Mouse (Mus musculus) activated CD4-positive, CD25-positive, alpha-beta regulatory T cell, adult 4 months (primary cell): ENCODE measurements around the gene Ggps1. TPM values are rescaled to one million over a fixed set of nuclear protein-coding genes. Genes with fewer than 3 reads are reported as not detected.

Experiments
- ATAC-seq: one replicate; pipeline ENCODE4 v1.8.0; 2017
- polyA plus RNA-seq, 2 experiments: library from polyadenylated mRNA; unstranded; fragments of 100-300 nt; shearing (Covaris generic); gene quantifications; one replicate each; pipeline ENCODE4 v1.2.1; 2017

Ggps1 gene
- polyA plus RNA-seq = 100 to 1,000 TPM in 1 of 2 experiments, 10 to 100 TPM in 1; 91.7 to 103 TPM

DNA sequence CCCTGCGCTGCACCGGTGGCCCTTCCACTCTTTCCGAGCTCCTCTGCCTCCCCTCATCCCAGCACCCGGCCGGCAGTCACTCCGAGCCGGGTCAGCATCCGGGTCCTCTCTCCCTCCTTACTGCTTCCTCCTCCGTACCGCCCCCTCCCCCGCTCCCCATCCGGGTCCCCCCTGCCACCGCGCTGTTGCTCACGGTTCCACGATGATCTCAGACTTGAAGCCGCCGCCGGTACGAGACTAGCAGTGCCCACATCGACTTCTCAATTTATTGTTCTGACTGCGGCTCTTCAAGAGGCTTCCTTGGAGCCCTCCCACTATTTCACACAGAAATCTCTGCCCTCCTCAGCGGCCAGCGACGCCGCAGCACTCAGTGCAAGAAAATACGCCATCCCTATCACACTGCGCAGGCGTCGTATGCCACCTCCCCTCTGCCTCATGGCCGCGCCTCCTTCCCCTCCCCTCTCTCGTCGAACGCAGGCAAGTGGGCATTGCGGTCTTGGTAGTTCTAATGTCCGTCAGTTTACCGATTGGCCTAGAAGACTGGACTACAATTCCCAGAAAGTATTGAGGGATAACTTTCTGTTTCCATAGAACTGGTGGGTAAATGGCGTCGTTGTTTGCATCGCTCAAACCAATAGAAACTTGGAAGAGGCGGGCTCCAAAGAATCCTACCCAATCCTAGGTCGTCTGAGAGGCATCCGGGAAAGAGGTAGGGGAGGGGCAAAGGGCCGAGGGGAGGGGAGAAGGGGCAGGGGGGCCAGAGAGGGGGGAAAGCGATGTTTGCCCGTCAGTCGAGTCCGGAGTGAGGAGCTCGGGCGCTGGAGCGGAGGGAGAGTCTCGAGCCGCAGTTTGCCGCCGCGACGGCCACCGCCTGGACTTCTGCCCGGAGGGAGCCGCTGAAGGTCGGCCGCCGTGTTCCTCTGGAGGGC, at the start of gene Ggps1, which contains the start of gene Arid4b:
Ggps1 (minus strand) TSS at position 476 of the 929 bp plus-strand sequence.
Arid4b (plus strand) TSS at position 220 of the 929 bp plus-strand sequence.
- ATAC-seq = peak; percentile 80

DNA sequence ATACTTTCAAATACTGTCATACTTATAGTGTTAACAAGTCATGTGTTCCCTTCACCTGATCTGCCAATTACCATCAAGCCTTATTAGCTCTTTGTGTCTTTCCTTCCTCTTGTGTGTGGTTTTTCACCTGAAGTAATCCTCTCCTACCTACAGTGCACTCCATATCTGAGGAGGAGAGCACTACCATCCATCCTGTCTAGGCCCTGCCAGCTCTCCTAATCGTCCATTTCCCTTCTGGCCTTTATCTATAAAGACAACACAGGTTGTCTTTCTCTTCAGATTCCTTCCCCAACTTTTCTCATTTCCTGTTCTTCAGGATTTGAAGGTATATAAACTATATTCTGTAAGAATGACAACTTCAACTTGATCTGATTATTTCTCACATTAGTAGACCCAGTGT, 47.9 kb upstream of the Ggps1 start:
- no peak for ATAC-seq

DNA sequence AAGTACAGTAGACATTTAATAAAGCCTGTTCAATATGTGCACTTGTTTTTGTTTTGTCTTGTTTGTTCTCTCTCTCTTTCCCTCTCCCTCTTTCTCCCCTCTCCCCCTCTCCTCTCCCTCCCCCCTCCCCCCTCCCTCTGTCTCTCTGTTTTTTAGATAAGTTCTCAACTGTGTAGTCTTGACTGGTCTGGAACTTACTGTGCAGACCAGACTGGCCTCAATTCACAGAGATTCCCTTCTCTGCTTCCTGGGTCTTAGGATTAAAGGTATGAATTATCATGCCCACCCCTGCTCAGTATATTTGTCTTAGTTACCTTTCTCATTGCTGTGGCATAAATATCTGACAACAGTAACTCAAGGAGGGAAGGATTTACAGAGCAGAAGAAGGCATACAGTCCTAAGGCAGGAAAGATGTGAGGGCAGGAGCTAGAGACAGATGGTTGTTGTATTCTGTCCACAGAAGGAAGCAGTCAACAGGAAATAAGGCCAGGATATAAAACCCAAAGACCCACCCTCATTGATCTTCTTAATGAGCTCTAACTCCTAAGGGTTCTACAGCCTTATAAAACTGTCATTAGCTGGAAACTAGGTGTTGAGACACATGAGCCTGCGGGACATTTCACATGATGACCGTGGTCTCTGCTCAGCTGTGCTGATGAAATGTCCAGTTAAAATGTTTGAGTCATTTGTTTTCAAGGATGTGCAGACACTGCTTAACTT, 47.0 kb upstream of the Ggps1 start:
- no peak for ATAC-seq

DNA sequence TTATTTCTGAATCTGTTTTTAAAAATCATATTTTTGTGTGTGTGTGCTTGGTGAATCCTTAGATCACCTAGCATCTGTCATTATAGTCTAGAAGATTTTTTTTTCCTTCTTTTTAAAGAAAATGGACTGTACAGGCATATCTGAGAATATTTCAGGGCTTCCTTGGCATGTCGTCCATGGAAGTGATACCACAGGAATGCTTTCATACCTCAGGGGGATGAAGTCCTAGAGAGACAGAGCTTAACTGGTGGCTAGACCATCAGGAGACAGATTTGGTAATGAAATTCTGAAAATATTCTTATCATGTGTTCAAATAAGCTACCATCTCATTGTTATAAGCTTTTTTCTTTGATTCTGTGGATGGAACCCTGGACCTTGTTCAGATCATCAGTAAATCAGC, 39.7 kb upstream of the Ggps1 start:
- ATAC-seq = no peak

GRCm38 (mm10) chr13:14088669-14089068, 25.4 kb upstream of the Ggps1 start:
- ATAC-seq = no peak

DNA sequence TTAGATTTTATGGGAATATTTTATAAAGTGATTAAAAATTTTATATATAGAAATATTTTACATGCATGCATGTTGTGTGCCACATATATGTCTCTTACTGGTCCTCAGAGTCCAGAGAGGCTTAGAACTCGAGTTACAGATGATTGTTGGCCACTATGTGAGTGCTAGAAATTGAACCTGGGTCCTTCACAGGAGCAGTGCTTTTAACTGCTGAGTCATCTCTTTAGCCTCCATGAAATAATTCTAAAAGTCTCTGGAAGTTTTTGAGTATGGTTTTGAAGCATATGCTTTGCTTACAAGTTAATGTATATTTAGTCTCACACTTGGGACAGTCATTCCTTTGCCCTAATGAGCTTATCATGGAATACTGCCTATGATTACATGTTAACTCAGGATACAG, 12.0 kb upstream of the Ggps1 start:
- ATAC-seq = no peak

DNA sequence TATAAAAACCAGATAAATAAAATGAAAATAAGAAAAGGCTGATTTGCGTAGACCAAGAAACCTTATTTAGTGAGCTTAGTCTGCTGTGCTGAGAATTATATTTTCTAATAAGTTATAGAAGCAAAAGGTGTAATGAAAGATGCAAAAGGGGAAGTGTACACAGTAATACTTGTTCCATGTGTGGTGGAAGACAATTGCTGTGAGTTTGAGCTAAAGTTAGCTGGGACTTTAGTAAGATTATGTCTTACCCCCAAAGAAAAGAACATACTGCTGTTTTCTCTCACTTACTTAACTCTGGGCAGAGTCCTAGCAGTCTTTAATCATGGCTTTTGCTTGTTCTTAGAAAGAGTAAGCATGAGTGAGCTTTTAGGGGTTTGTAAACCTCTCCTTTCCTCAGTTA, 11.1 kb upstream of the Ggps1 start:
- no peak for ATAC-seq

GRCm38 (mm10) chr13:14069291-14069690, 6.0 kb upstream of the Ggps1 start:
- ATAC-seq = no peak

DNA sequence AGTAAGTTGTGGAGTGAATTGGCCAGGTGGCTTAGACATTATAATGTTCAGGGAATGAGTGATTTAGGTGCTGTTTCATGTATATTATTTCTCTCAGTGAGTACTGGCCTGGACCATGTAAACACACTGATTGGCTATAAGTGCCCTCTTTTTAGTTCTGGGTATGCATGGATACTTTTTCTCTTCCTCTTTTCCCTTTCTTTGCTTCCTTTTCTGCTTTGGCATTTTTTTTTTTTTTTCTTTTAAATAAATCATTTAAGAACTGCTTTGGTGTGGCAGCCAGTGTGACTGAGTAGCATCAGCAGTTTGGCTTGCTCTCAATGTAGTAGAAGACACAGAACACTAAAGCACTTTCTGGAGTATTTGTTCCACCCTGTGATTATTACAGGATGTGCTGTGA, 4.7 kb upstream of the Ggps1 start:
- ATAC-seq = no peak

DNA sequence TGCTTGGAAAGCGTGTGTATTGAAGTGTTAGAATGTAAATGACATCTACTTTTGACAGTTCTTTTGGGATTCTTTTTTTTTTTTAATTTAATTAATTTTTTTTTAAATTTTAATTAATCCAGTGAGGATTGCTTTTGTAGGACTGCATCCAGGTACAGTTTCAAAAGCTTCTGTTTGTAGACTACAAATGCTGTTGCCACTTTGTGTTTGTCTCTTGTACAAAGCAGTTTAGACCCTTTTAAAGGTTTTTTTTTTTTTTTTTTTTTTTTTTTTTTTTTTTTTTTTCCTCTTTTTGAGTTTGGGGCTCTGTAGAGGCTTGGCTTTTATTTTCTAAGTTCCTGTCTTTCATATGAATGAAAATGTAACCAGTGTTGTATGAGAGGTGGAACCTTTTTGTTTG, 2.4 kb upstream of the Ggps1 start:
- no peak for ATAC-seq

GRCm38 (mm10) chr13:14065028-14065380, 1.7 kb upstream of the Ggps1 start:
- no peak for ATAC-seq

DNA sequence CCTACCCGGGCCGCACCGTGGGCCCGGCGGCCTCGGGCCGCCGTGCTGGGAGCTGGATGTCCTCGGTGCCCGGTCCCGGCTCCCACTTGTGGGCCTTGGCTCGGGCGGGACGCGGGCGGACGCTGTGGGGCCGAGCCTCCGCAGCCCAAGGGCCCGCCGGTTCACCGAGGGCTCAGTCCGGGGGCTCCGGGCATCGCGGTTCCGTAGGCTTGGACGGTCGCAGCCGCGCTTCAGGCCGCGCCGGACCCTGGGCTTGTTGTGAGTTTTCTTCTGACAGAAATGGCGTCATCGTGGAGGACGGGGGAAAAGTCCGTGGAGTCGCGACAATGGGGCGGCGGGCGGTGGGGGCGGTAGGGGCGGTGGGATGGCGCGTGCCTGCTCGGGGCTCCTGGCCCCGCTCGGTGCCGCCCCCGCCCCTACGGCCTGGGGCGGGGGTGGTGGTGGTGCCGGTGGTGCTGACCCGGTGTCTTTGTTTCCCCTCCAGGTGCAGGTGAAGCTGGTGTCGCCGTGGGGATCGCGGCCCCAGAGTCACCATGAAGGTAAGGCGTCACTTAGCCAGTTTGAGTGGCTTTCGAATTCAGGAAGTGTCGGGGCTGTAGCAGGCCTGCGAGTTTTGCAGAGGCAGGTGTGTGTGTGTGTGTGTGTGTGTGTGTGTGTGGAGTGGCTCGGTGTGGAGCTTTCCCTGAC, 1.2 kb upstream of the Ggps1 start:
- ATAC-seq = no peak

GRCm38 (mm10) chr13:14063942-14064271, 619 bp upstream of the Ggps1 start:
- peak; percentile 0 for ATAC-seq

DNA sequence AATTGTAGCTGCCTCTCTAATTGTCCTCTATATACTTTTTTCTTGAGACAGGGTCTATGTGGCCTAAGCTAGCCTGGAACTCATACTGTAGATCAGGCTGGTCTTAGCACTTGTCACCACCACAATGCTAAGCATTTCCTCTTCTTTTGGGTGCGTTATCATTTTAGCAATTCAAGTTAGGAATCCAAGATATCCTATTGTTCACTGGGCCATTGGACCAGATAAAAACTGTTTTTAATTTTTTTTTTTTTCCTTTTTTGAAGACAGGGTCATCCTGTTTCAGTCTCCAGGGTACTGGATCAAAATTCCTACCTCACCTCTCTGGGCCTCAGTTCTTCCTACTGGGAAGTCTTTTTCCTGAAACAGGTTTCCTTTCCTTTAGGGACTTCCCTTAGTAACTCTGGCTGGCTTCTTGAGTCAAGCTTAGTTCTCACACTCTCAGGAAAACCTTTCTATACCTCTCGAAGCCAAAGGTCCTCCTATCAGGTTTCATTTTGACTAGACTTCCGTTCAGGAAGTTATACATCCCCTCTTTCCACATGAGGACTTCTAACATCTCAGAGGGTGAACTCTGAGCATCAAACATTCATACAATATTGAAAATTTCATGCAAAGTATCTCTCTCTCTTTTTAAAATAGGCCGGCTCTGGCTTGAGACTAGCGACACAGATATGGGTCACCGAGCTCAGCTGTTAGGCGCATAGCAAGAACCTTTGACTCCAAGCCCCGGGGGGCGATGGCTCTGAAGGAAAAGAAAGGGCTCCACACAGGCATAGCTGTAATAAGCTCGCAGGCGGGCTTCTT, 877 bp downstream of the Ggps1 start:
- peak; percentile 16 for ATAC-seq

DNA sequence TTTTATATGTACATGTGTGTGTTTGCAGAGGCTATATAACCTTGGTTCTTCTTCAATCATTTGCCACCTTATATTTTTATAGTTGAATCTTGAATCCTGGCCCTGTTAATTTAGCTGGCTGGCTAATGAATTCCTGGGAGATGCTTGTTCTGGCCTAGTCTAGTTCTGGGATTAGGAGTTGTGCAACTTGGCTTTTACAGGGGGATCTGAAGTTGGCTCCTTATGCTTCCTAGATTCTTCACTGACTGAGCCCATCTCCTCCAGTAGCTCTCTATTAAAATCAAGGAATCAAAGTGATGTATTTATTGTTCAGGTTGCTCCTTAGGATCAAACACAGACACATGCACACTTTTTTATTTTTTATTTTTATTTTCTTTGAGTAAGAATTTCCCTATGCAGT, 3.7 kb downstream of the Ggps1 start:
- no peak for ATAC-seq

DNA sequence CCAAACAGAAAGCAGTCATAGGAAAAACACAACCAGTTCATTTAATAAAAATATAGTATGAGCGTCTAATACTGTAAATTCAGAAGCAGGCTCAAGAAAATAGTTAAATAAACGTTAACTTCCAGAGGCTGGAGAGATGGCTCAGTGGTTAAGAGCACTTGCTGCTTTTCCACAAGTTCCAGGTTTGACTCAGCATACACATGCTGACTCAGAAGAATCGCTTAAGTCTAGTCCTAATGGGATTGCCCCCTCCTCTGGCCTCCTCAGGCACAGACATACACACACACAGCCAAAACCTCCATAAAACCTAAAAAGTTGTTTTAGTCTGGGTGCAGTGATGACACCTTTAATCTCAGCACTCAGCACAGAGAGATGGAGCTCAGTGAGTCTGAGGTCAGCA, 6.5 kb downstream of the Ggps1 start:
- ATAC-seq = no peak

DNA sequence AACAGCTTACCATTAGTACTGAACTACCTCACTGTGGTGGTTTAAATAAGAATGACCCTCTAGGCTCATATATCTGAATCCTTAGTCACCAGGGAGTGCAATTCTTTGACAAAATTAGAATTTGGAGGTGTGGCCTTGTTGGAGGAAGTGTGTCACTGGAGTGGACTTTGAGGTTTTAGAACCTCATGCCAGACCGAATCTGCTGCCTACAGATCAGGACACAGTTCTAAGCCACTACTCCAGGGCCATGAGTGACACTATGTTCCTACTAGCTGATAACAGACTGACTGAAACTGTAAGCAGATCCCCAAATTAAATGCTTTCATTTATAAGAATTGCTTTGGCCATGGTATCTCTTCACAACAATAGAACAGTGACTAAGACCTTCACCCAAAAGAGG, 13.4 kb downstream of the Ggps1 start:
- no peak for ATAC-seq

GRCm38 (mm10) chr13:14044521-14044920, 18.8 kb downstream of the Ggps1 start:
- ATAC-seq = no peak

- ATAC-seq = no peak
Observed at GRCm38 (mm10) chr13:14043851-14044250, 19.4 kb downstream of the Ggps1 start.

DNA sequence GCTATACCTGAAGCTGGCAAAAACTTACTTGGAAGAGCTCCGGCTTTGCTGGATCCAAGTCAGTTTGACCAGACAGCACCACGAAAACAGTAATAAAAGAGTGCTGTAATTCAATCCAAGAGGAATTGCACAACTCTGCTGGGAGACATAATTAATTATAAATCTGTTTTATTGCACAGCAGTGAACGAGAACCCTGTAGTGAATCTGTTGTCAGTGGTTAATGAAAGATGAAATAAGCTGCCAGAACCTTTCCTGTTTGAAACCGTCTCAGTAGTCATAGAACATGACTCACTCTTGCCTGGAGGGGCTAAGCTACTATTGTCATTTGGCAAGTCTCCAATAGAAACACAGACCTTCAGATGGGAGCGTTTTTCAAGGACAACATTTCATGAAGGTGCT, 23.1 kb downstream of the Ggps1 start:
- no peak for ATAC-seq

DNA sequence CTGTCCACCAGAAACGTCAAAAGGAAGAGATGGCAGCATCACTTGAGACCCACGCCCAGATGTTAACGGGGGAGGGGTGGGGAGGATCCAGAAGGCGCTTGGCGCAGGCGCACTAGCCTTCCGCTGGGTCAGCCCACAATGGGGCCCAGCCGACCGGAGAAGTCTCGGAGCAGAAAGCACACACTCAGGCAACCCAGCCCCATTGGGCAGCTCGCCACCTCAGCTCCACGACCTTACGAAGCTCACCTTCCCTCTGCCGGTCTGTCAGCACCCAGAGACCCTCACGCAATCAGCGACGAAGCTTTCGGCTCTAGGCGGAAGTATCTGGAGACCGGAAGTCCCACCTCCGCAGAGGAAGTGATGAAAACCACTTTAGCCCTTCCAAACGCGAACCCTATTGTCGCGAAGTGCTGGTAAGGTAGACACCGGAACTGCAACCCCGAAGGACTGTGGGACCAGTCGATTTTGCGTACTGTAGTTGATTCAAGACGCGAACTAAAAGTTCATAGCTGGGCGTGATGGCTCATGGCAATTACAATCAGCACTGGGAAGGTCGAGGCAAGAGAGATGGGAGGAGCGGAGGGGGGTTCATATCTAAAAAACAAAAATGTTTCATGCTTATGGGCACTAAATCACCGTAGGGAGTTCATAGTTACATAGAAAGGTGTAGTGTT, 23.9 kb downstream of the Ggps1 start, which contains the start of gene Tbce:
Tbce (minus strand) TSS at position 347 of the 674 bp plus-strand sequence.
- ATAC-seq = peak; percentile 98

DNA sequence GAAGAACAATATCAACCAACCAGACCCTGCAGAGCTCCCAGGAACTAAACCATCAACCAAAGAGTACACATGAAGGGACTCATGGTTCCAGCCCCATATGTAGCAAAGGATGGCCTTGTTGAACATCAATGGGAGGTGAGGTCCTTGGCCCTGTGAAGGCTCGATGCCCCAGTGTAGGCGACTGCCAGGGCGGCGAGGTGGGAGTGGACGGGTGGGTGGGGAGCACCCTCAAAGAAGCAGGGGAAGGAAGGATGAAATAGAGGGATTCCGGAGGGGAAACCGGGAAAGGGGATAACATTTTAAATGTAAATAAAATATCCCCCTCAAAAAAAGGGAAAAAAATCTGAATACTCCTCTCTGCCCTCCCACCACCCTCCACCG, 24.4 kb downstream of the Ggps1 start:
- no peak for ATAC-seq
